Mouse (Mus musculus) lung, adult 2 months (tissue): ENCODE data around the gene Pde6d.

Experiments used
- CTCF ChIP-seq: fragments of 200-500 bp; IDR thresholded peaks from 2 replicates; pipeline ENCODE4 v1.5.1; 2011; ENCODE audit warnings: mild to moderate bottlenecking, low read length, control low read depth; ENCODE audit not compliant: insufficient read depth
- POLR2A ChIP-seq: fragments of 200-500 bp; IDR thresholded peaks from 2 replicates; pipeline ENCODE4 v1.6.1; 2011; ENCODE audit warnings: low read depth, mild to moderate bottlenecking, control low read depth, low read length, borderline replicate concordance; ENCODE audit errors: extremely low read depth

DNA sequence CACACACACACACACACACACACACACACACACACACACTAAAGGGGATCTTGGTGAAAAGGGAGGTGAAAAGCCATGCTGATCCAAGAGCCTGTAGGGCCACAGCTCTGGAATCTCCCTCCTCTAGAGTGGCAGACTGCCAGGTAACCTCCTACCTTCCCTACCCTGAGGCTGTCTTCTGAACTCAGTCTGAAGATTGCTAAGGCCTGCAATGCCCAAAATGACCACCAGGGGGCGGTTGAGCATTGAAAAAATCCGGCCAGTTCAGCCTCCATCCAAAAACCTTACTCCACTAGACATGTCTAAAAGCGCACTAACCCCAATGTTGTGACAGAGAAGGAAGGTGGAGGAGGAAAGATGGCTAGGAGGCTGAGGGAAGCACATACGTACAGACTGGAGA, 80.9 kb downstream of the Pde6d start:
- TF ChIP-seq CTCF (peak; percentile 81), POLR2A (no peak)
